Mouse (Mus musculus): ENCODE results near the gene Cask. TPM values are rescaled to one million over a fixed set of nuclear protein-coding genes. Genes with fewer than 3 reads are reported as not detected.
A peak's percentile ranks its signal among the peaks of the same experiment; 100 is the strongest.

Cask gene
- total and polyA plus RNA-seq, 3 experiments = 9.4 to 13.3 TPM; not detected in 1

GRCm38 (mm10) chrX:13554504-13554903 lies 296.7 kb downstream of the Cask start (continued):
- TF ChIP-seq RAD21 (IDR thresholded peaks at IDR 0.05; ENCODE audit: low read depth, low read length) (no peak), EP300 (IDR thresholded peaks at IDR 0.05; ENCODE audit: low read depth in 1 of 2, low read length in 2 of 2) (peak; percentile 21 to 34; a peak in 1 of 4 replicates), ZKSCAN1 (IDR thresholded peaks at IDR 0.05; ENCODE audit: low read depth, low read length) (no peak), NELFE (IDR thresholded peaks at IDR 0.05; ENCODE audit: low read depth, low read length) (no peak), KAT2A (conservative IDR thresholded peaks at IDR 0.05; ENCODE audit: low read depth, low read length) (no peak), USF1 (IDR thresholded peaks at IDR 0.05; ENCODE audit: low read depth, low read length) (no peak), MAX (IDR thresholded peaks at IDR 0.05; ENCODE audit: low read length) (no peak)

GRCm38 (mm10) chrX:13552288-13552687 lies 298.9 kb downstream of the Cask start:
- Histone ChIP-seq H3K4me3 (ENCODE audit: control insufficient read depth in 1 of 2, insufficient read depth in 1 of 2, low read depth in 2 of 2, low read length in 2 of 2) (no peak overlapping the region), H3K27ac (ENCODE audit: control insufficient read depth, low read depth, low read length) (no peak overlapping the region), H3K79me2 (ENCODE audit: control insufficient read depth, insufficient read depth, low read length, poor library complexity) (no peaks in the 10 kb centered on the region), H3K36me3 (ENCODE audit: control insufficient read depth in 1 of 2, insufficient read depth in 2 of 2, low read length in 2 of 2) (peaks cover 0 to 19% of the 10 kb centered on the region in 2 experiments; a peak in 2 of 4 replicates), H3K27me3 (ENCODE audit: control insufficient read depth in 1 of 2, insufficient read depth in 2 of 2, low read length in 2 of 2) (no peaks in the 10 kb centered on the region), H3K9me3 (replicated peaks; ENCODE audit: insufficient read depth, low read length) (no peaks in the 10 kb centered on the region), H3K4me1 (ENCODE audit: control insufficient read depth in 1 of 2, insufficient read depth in 2 of 2, low read length in 2 of 2) (peaks cover 7% of the 10 kb centered on the region in 2 experiments), H3K9ac (ENCODE audit: control insufficient read depth, low read depth, low read length, poor library complexity, severe bottlenecking) (no peak overlapping the region)
- DNase-seq (ENCODE audit: low read depth, low spot score) = no peak
- TF ChIP-seq GABPA (IDR thresholded peaks at IDR 0.05; ENCODE audit: low read depth, low read length) = no peak
- TF ChIP-seq POLR2AphosphoS5 (IDR thresholded peaks at IDR 0.05; ENCODE audit: borderline replicate concordance, low read depth, low read length) = no peak

- no peaks in the 10 kb centered on the region for H3K79me2 ChIP-seq (ENCODE audit: control insufficient read depth, insufficient read depth, low read length, poor library complexity)
- no peak overlapping the region for H3K9ac ChIP-seq (ENCODE audit: control insufficient read depth, low read depth, low read length, poor library complexity, severe bottlenecking)
- H3K27me3 ChIP-seq (ENCODE audit: control insufficient read depth in 1 of 2, insufficient read depth in 2 of 2, low read length in 2 of 2) = no peaks in the 10 kb centered on the region
- no peak for TF ChIP-seq CHD1 (IDR thresholded peaks at IDR 0.05; ENCODE audit: low read depth, low read length)
- no peak for TF ChIP-seq JUND (IDR thresholded peaks at IDR 0.05; ENCODE audit: low read depth, low read length)
- no peak for TF ChIP-seq TAL1 (IDR thresholded peaks at IDR 0.05; ENCODE audit: low read length)
- TF ChIP-seq GATA1 (IDR thresholded peaks at IDR 0.05; ENCODE audit: low read depth, low read length) = no peak
- TF ChIP-seq MXI1 (IDR thresholded peaks at IDR 0.05; ENCODE audit: low read depth, low read length) = no peak
- TF ChIP-seq MYB (IDR thresholded peaks at IDR 0.05; ENCODE audit: low read depth, low read length) = no peak
- TF ChIP-seq TCF12 (IDR thresholded peaks at IDR 0.05; ENCODE audit: low read depth, low read length) = no peak
- TF ChIP-seq RCOR1 (IDR thresholded peaks at IDR 0.05; ENCODE audit: low read depth, low read length) = no peak
- no peak for TF ChIP-seq UBTF (IDR thresholded peaks at IDR 0.05; ENCODE audit: borderline replicate concordance, insufficient read depth, low read depth, low read length)
- TF ChIP-seq MYC (IDR thresholded peaks at IDR 0.05; ENCODE audit: low read depth, low read length) = no peak
- no peak for TF ChIP-seq USF2 (IDR thresholded peaks at IDR 0.05; ENCODE audit: borderline replicate concordance in 1 of 2, insufficient read depth in 1 of 2, low read depth in 1 of 2, low read length in 2 of 2)
- TF ChIP-seq E2F4 (IDR thresholded peaks at IDR 0.05; ENCODE audit: borderline replicate concordance, low read depth, low read length) = no peak
- no peak for TF ChIP-seq GABPA (IDR thresholded peaks at IDR 0.05; ENCODE audit: low read depth, low read length)
- no peak for TF ChIP-seq RAD21 (IDR thresholded peaks at IDR 0.05; ENCODE audit: low read depth, low read length)
- TF ChIP-seq USF1 (IDR thresholded peaks at IDR 0.05; ENCODE audit: low read depth, low read length) = no peak
- H3K4me1 ChIP-seq (ENCODE audit: control insufficient read depth in 1 of 2, insufficient read depth in 2 of 2, low read length in 2 of 2) = peaks cover 7% of the 10 kb centered on the region in 2 experiments
- H3K27ac ChIP-seq (ENCODE audit: control insufficient read depth, low read depth, low read length) = no peak overlapping the region
- no peaks in the 10 kb centered on the region for H3K9me3 ChIP-seq (replicated peaks; ENCODE audit: insufficient read depth, low read length)
- no peak overlapping the region for H3K4me3 ChIP-seq (ENCODE audit: control insufficient read depth in 1 of 2, insufficient read depth in 1 of 2, low read depth in 2 of 2, low read length in 2 of 2)
- peak; percentile 16 for DNase-seq (ENCODE audit: low read depth, low spot score)
- H3K36me3 ChIP-seq (ENCODE audit: control insufficient read depth in 1 of 2, insufficient read depth in 2 of 2, low read length in 2 of 2) = peaks cover 0 to 19% of the 10 kb centered on the region in 2 experiments; a peak in 2 of 4 replicates
These were observed 299.6 kb downstream of the Cask start for GRCm38 (mm10) chrX:13551566-13551965.
